Mouse (Mus musculus): ENCODE data around the gene Dbf4. TPM values are rescaled to one million over a fixed set of nuclear protein-coding genes. Genes with fewer than 3 reads are reported as not detected.

Dbf4 gene
- total and polyA plus RNA-seq, 3 experiments: 36.0 to 141 (median 139) TPM

GRCm38 (mm10) chr5:8424116-8424515, 1.6 kb upstream of the Dbf4 start:
- ATAC-seq (ENCODE audit: extremely low read depth, insufficient number of reproducible peaks, low FRiP score, poor library complexity, severe bottlenecking) (no peak), DNase-seq (ENCODE audit: low spot score) (no peak)
- Histone ChIP-seq H3K9me3 (replicated peaks) (no peaks in the 10 kb centered on the region), H3K27me3 (ENCODE audit: insufficient read depth, low read length) (no peaks in the 10 kb centered on the region), H3K4me1 (ENCODE audit: insufficient read depth, low read depth, low read length) (peaks cover 16% of the 10 kb centered on the region), H3K4me3 (ENCODE audit: low read depth, low read length) (peak overlapping the region; percentile 90), H3K36me3 (replicated peaks) (peaks cover 25% of the 10 kb centered on the region)
- TF ChIP-seq POLR2AphosphoS5 (IDR thresholded peaks at IDR 0.05; ENCODE audit: insufficient replicate concordance, low read depth, low read length) (no peak), CTCF (IDR thresholded peaks at IDR 0.05; ENCODE audit: low read depth, low read length) (no peak), GATA2 (IDR thresholded peaks at IDR 0.05; ENCODE audit: borderline replicate concordance, low read depth, low read length) (no peak), GATA1 (IDR thresholded peaks at IDR 0.05; ENCODE audit: borderline replicate concordance, low read length) (no peak), TAL1 (conservative IDR thresholded peaks at IDR 0.05; ENCODE audit: low read depth, low read length) (no peak)

DNA sequence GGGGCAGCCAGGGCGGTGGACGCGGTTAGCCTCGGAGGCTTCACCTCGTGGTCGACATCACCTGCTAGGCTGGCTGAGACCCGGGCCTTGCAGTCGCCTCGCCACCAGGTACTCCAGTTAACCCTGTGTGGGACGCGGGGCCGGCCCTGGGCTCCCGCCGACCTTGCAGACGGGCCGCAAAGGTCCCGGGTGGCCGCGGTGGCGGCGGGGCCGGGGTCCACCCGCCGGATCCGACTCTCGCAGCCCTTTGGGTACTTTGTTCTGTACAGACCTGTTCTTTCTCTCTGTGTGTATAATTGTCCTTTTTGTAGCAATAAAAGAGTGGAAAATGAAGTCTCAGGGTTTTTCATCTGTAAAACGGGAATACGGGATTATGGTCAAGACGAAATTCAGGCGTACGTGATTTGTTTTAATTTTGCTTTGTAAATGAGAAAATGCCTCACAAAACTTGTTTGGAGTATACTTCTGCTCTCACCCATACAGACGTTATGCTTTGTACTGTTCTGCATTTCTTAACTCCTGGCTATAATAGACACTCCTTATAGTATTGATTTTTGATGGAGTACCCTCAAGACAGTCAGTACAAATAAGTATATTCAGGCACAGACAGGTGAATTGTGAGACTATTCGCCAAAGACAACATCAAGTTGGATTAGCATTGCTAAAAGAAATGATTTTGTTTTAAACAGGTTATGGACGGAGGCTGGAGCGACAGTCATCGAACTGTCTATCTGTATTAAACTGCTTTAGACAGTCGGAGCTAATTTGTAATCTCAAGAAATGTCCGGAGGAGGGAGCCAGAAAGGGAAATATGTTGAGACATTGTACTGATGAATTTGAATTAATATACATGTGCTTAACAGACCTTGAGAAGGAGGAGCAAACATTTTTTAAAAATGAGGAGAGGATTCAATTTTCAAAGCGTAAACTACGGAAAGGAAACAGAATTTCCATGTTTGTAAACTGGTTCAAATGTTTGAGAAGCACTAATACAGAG, 714 bp upstream of the Dbf4 start:
- ATAC-seq (ENCODE audit: extremely low read depth, insufficient number of reproducible peaks, low FRiP score, poor library complexity, severe bottlenecking): peak; percentile 64

DNA sequence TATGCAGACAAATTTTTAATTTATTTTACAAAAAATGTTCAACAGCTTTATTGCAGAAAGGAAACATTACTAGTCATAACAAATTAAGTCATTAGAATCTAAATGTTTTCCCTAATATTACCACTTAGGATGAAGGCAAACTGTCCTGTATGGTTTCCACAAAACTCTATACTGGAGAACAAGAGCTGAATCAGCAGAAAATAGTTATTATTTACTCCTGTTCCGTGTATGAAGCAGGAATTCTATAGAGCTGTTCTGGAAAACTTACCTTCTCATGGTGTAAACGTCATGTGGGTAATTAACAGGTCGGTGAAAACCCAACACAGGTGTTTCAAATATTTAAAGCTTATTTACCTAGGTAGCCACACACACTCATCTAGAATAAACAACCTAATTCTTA, 1.1 kb downstream of the Dbf4 start:
- DNase-seq (ENCODE audit: low spot score): no peak
- peak overlapping the region; percentile 90 for H3K4me3 ChIP-seq (ENCODE audit: low read depth, low read length)
- H3K4me1 ChIP-seq (ENCODE audit: insufficient read depth, low read depth, low read length): peaks cover 23% of the 10 kb centered on the region

More for the DNA sequence above, 714 bp upstream of the Dbf4 start:
- DNase-seq (ENCODE audit: low spot score): peak; percentile 23
- Histone ChIP-seq H3K4me1 (ENCODE audit: insufficient read depth, low read depth, low read length) (peaks cover 16% of the 10 kb centered on the region), H3K9me3 (replicated peaks) (no peaks in the 10 kb centered on the region), H3K4me3 (ENCODE audit: low read depth, low read length) (peak overlapping the region; percentile 90), H3K27me3 (ENCODE audit: insufficient read depth, low read length) (no peaks in the 10 kb centered on the region), H3K36me3 (replicated peaks) (peaks cover 29% of the 10 kb centered on the region)
- TF ChIP-seq TAL1 (conservative IDR thresholded peaks at IDR 0.05; ENCODE audit: low read depth, low read length) (no peak), POLR2AphosphoS5 (IDR thresholded peaks at IDR 0.05; ENCODE audit: insufficient replicate concordance, low read depth, low read length) (no peak), GATA2 (IDR thresholded peaks at IDR 0.05; ENCODE audit: borderline replicate concordance, low read depth, low read length) (no peak), GATA1 (IDR thresholded peaks at IDR 0.05; ENCODE audit: borderline replicate concordance, low read length) (no peak), CTCF (IDR thresholded peaks at IDR 0.05; ENCODE audit: low read depth, low read length) (no peak)

GRCm38 (mm10) chr5:8417443-8417842, 5.1 kb downstream of the Dbf4 start:
- Histone ChIP-seq H3K4me1 (ENCODE audit: insufficient read depth, low read depth, low read length) (peaks cover 21% of the 10 kb centered on the region), H3K9me3 (replicated peaks) (no peaks in the 10 kb centered on the region), H3K27me3 (ENCODE audit: insufficient read depth, low read length) (no peaks in the 10 kb centered on the region), H3K36me3 (replicated peaks) (peaks cover 66% of the 10 kb centered on the region), H3K4me3 (ENCODE audit: low read depth, low read length) (no peak overlapping the region)
- no peak for ATAC-seq (ENCODE audit: extremely low read depth, insufficient number of reproducible peaks, low FRiP score, poor library complexity, severe bottlenecking)
- no peak for DNase-seq (ENCODE audit: low spot score)
- TF ChIP-seq TAL1 (conservative IDR thresholded peaks at IDR 0.05; ENCODE audit: low read depth, low read length) (no peak), GATA2 (IDR thresholded peaks at IDR 0.05; ENCODE audit: borderline replicate concordance, low read depth, low read length) (no peak), GATA1 (IDR thresholded peaks at IDR 0.05; ENCODE audit: borderline replicate concordance, low read length) (no peak), POLR2AphosphoS5 (IDR thresholded peaks at IDR 0.05; ENCODE audit: insufficient replicate concordance, low read depth, low read length) (no peak), CTCF (IDR thresholded peaks at IDR 0.05; ENCODE audit: low read depth, low read length) (no peak)

More for the DNA sequence above, 1.1 kb downstream of the Dbf4 start:
- Histone ChIP-seq H3K36me3 (replicated peaks) (peaks cover 46% of the 10 kb centered on the region), H3K9me3 (replicated peaks) (no peaks in the 10 kb centered on the region), H3K27me3 (ENCODE audit: insufficient read depth, low read length) (no peaks in the 10 kb centered on the region)
- no peak for ATAC-seq (ENCODE audit: extremely low read depth, insufficient number of reproducible peaks, low FRiP score, poor library complexity, severe bottlenecking)
- TF ChIP-seq POLR2AphosphoS5 (IDR thresholded peaks at IDR 0.05; ENCODE audit: insufficient replicate concordance, low read depth, low read length) (no peak), CTCF (IDR thresholded peaks at IDR 0.05; ENCODE audit: low read depth, low read length) (no peak), GATA1 (IDR thresholded peaks at IDR 0.05; ENCODE audit: borderline replicate concordance, low read length) (no peak), TAL1 (conservative IDR thresholded peaks at IDR 0.05; ENCODE audit: low read depth, low read length) (no peak), GATA2 (IDR thresholded peaks at IDR 0.05; ENCODE audit: borderline replicate concordance, low read depth, low read length) (no peak)

GRCm38 (mm10) chr5:8416683-8417413, 5.7 kb downstream of the Dbf4 start:
- no peaks in the 10 kb centered on the region for H3K9me3 ChIP-seq (replicated peaks)
- H3K4me1 ChIP-seq (ENCODE audit: insufficient read depth, low read depth, low read length): peaks cover 21% of the 10 kb centered on the region
- no peaks in the 10 kb centered on the region for H3K27me3 ChIP-seq (ENCODE audit: insufficient read depth, low read length)
- DNase-seq (ENCODE audit: low spot score) (no peak), ATAC-seq (ENCODE audit: extremely low read depth, insufficient number of reproducible peaks, low FRiP score, poor library complexity, severe bottlenecking) (no peak)
- TF ChIP-seq TAL1 (conservative IDR thresholded peaks at IDR 0.05; ENCODE audit: low read depth, low read length) (no peak), GATA1 (IDR thresholded peaks at IDR 0.05; ENCODE audit: borderline replicate concordance, low read length) (no peak), POLR2AphosphoS5 (IDR thresholded peaks at IDR 0.05; ENCODE audit: insufficient replicate concordance, low read depth, low read length) (no peak), GATA2 (IDR thresholded peaks at IDR 0.05; ENCODE audit: borderline replicate concordance, low read depth, low read length) (no peak), CTCF (IDR thresholded peaks at IDR 0.05; ENCODE audit: low read depth, low read length) (no peak)
- peaks cover 70% of the 10 kb centered on the region for H3K36me3 ChIP-seq (replicated peaks)
- no peak overlapping the region for H3K4me3 ChIP-seq (ENCODE audit: low read depth, low read length)
